Mouse (Mus musculus) NIH3T3 (cell line): Measurements from ENCODE around the gene Pnlip.

ENCODE experiments used
- DNase-seq: peaks from one replicate; pipeline ENCODE4 v3.0.0-alpha.2; 2012; ENCODE audit warnings: low read depth

Gene Pnlip

DNA sequence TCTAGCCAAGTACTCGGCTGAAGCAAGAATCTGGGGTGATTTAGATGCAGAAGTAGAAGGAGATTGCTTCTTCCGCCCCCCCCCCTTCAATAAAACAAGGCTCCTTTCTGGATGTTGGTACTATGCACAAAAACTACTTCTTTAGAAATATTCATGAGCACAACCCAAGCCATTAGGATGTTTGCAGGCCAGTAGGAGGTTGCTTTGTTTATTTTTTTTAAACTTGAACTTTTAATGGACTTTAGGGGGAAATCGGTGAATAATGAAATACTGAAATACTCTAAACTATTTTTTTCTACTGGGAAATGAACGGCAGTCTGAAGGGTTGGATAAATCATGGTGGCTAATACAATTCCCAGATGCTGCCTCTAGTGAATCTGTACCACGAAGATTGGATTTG, at the start of gene Pnlip:
Gene Pnlip, plus strand, starts transcription at position 301 of the 400 bp plus-strand sequence.
- no peak for DNase-seq

DNA sequence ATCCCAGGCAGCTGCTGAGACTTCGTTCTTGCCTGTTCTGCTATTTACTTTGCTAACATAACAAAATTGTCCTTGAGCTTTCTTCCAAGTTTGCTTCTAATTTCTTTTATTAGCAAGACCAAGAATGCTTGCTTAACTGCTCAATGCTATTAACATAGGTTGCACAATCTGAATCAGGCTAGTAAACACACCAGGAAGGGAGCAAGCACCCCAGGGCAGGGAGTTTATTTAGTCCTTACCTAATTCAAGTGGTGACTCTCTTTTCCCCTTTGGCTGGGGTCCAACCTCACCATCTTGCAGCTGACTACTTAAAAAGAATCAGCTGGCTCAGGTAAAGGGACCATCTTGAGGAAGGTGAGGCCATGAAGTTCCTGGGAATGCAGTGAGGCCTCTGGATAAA, 42.6 kb upstream of the Pnlip start:
- DNase-seq, result no peak

- no peak for DNase-seq
Observed at GRCm38 (mm10) chr19:58612745-58613144, 39.6 kb upstream of the Pnlip start.

GRCm38 (mm10) chr19:58616606-58617005, 35.7 kb upstream of the Pnlip start:
- DNase-seq, result peak; percentile 45

- DNase-seq, result peak; percentile 60
Observed at GRCm38 (mm10) chr19:58620661-58621060, 31.6 kb upstream of the Pnlip start.

DNA sequence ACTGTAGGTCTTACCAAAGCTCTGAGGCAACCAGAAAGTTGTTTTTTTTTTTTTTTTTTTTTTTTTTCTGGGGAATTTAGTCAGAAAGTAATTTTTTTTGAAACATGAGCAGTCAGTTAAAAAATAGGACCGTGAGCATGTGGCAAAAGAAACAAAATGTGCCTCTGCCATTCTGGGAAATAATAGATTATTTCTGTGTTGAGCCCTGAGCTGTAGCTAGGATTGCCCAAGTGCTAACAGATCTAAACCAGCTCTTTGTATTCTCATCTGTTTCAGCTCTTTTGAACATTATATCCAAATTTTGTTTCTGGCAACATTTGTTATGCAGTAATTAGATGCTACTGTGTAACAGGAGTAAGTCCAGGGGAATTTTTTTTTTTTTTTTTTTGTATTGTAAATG, 30.7 kb upstream of the Pnlip start:
- no peak for DNase-seq

DNA sequence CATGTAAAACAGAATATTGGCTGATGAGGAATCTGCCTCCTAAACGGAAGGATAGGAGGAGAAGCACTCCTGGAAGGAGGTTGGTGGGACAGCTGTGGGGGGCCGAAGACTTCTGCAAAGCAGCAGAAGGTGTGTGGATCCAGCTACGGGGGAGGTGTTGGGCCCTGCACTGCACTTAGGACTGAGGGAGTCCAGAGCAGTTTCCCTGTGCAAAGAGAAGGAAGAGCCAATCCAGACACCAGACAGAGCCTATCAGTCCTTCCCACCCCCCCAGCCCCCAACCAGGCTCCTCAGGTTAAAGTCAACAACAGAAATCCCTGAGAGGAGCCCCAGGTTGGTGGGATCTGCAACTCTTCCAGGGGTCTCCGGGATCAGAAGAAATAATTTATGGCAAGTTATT, 27.5 kb upstream of the Pnlip start:
- DNase-seq, result no peak

- peak; percentile 56 for DNase-seq
Observed at GRCm38 (mm10) chr19:58625254-58625947, 26.9 kb upstream of the Pnlip start.

DNA sequence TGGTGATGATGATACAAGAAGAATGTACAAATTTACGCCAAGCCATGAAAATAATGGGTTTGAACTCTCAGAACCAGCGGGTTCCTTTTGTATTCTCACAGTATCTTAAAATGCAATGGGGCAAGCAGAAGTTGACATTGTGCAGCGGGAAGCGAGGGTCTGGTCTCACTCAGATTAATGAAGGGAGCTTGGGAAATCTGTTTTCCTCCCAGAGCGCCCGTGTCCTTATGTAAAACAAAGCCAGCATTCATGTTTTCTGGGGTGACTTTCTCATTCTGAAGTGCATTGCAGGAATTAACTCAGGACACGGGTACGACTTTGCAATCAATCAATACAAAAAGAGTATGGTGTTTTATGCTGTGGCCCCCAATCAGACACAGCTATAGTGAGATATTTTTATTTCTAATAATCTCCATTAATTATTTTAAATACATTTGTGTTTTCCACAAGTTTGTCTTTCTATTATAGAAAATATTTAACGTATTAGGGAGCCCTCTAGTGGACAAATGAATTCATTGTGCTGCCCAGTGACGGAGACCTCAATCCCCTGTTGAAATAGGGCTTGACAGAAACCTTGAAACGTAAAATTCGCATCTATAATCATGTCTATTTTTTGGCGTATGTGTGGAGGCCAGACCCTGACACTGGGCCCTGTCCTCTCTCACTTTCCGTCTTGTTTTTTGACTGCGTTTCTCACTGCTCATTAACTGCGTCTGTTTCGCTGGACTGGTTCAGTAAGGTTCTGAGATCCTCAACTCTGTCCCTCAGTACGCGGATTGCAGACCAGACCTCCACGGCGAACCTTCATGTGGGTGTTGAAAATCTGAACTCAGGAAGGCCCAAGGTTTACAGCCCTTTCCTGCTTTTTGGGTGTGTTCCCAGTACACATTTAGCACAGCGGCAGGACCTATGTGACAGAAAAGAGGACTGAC, 24.6 kb upstream of the Pnlip start:
- DNase-seq, result peak; percentile 74

DNA sequence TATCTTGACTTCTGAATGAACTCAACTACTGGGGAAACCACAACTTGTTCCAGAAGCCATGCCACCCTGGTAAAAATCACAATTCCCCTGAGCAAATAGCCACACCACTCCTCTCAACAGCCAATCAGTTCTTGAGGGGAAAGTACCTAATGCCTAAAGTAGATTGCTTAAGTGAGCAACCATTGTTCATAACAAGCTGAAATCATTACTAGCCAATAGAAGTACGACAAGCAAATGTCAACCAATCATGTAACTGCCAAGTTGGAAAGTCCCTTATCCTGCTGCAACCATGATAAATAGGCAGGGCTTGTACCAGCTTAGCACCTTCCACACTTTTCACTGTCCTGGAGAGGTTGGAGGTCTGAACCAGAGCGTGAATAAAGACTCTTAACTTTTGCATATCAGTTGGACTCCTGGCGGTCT, 22.9 kb upstream of the Pnlip start:
- peak; percentile 14 for DNase-seq

DNA sequence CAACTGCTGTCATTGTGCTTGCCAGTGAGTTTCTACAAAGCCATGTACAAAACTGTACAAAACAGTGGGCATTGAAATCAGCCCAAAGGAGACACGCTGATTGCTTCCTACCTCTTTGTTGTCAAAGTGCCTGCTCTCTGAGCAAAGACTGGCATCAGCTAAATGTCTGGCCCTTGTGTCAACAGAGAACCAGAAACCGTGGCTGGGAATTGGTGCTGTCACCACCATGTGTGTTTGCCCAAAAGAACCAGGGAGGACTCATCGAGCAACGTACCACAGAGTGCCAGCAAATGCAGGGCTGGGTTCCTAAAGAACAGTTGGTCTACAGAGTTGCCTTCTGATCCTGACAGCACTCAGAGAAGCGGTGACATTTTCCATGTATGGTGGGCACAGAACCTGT, 2.3 kb upstream of the Pnlip start:
- DNase-seq, result no peak

GRCm38 (mm10) chr19:58662098-58662497, 9.8 kb downstream of the Pnlip start:
- peak; percentile 22 for DNase-seq

DNA sequence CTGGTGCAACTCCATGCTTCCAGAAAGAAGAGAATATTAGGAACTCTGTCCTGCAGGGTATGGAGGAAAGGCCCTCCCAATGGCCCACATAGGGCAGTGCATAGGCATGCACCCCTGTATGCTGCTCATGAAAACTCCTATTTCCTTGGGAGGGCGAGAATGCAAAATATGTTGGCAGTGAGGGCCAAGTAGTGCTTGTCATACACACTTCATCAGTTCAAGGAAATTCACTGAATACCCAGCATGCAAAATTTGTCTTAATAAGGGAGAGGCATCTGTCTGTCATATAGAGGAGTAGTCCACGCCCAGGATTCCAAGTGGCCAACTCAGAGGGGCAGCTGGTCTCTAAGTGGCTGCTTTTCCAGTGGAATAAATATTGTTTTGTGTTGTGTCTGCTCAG, 11.0 kb downstream of the Pnlip start:
- DNase-seq, result no peak

- DNase-seq, result peak; percentile 48
Observed at GRCm38 (mm10) chr19:58664901-58665300, 12.6 kb downstream of the Pnlip start.

GRCm38 (mm10) chr19:58674644-58675043, 22.3 kb downstream of the Pnlip start:
- peak; percentile 15 for DNase-seq

- DNase-seq, result no peak
Observed at GRCm38 (mm10) chr19:58677117-58677516, 24.8 kb downstream of the Pnlip start.

GRCm38 (mm10) chr19:58688933-58689332, 36.6 kb downstream of the Pnlip start:
- DNase-seq, result no peak

GRCm38 (mm10) chr19:58695314-58695713, 43.0 kb downstream of the Pnlip start:
- DNase-seq, result no peak

GRCm38 (mm10) chr19:58696235-58696634, 43.9 kb downstream of the Pnlip start:
- DNase-seq, result no peak

DNA sequence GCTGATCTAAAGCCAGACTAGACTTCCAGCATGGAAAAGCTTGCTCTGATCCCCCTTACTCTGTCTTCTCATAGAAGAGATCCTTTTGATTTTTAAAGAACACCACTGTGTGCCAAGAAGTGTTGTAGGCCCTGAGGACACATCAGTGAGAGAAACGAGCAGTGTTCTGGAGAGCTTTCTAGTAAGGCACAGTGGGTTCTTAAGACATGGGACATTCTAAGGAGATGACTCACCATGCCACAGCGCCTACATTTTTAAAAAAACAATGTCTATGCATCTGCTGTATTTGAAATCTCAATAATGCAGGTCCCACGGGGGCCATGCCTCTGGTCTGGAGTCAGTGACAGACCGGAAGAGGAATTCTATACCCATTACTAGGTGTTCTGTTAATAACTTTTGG, 52.3 kb downstream of the Pnlip start:
- DNase-seq, result peak; percentile 25

DNA sequence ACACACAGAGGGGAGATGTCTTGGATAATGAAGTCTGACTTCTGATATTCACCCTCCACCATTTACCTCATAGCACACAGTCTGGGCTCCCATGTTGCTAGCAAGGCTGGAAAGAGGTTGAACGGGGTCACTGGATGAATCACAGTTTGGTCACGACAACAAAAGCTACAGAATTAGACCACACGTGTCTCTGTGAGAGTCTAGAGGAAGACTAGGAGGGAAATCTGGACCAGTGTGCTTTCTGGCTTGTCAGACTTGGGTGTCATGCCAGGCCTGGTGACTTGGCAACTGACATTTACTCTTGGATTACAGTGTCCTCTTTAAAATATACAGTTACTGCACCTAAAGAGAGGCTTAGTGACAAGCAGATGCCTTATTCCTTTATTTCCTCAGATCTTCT, 56.3 kb downstream of the Pnlip start:
- DNase-seq, result peak; percentile 44

DNA sequence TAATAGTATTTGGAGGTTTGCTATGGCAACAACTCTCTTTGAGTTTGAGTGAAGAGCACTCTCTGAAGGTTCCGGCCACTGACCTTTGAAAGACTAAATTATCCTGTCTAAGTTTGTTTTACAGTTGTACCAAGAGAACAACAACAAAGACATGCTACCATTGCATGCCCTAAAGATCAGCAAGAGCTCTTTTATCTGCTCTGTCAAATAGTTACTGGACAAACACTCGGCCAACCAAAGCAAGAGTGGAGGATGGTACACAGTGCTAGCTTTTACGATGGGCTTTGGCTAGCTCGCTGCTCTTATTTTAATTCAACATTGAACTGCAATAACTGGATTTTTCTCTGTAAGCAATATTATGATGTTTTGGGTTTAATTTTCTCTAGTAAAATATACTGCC, 65.6 kb downstream of the Pnlip start:
- DNase-seq, result no peak

DNA sequence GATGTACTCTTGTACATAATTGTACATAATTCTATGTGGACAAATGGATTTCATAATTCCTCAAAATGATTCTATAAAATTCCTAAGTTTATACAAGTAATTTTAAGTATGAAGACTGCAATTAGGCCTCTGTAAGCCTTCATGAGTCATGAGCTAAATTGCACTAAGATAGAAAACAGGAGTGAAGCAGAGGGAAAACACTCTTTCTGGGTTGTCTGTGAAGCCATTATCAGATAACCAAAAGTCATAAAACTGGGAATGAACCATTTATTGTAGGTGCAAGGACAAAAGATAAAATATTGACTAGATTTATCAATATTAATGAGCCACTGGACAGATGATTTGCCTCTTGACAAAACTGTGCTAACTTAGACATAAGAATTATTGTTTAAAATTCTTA, 68.1 kb downstream of the Pnlip start:
- DNase-seq, result no peak
